Mouse (Mus musculus) megakaryocyte, embryonic 14.5 days (primary cell): ENCODE measurements around the gene Cdk11b.

ENCODE experiments used
- FLI1 ChIP-seq: IDR thresholded peaks from 2 replicates; pipeline ENCODE4 v1.6.1; 2012; ENCODE audit warnings: low read length, inconsistent platforms, mixed read lengths
- GATA1 ChIP-seq: IDR thresholded peaks from 3 replicates; pipeline ENCODE4 v1.6.1; 2012; ENCODE audit warnings: mixed read lengths, low read length, inconsistent platforms, borderline replicate concordance

GRCm38 (mm10) chr4:155618321-155618720 lies 6.3 kb upstream of the Cdk11b start:
- TF ChIP-seq GATA1 (no peak), FLI1 (no peak)
